In the genomic region with DNA sequence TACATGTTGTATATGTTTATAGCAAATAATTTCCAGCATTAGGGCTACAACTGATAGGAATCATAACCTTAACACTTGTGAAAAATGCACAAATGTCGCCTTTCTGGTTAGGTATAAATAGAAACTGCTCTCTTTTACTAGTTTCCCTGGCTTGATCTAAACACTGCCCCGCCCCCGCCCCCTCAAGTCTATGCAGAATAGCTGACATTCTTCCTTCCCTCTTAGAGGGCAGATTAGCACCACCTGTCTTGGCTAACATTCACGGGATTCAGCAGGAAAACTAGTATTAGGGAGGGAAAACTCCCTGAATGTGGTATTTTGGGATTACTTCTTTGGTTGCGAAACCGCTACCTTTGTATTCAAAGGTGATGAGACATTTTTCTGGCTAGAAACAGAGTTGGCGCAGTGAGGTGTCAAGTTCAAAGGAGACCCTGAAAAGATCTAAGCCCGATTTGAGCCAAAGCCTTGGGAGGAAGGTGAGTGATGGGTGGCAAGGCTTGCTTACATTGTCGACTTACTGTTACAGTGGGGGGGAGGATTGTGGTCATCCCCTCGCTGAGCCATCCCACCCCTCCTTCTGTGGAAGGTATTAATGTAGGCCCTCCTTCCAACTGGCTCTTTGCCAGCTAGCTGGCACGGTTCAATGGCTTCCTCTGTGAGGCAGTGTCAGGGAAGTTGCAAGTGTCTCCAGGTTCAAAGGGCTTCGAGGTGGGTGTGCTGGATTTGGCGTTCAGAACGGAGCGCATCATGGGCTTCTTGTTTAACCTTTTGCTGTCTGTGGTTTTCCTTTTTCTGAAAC, we compare ENCODE assay signal across 8 mouse cellular contexts.
DNase-seq lines count a peak whose midpoint lies in the region; ATAC-seq lines count a peak whose summit lies in the region.

No protein-coding gene starts in this region.

- ATAC-seq in megakaryocyte progenitor cell, adult 5-6 weeks (replicated peaks; ENCODE audit: poor library complexity) = no peak
- no peak for ATAC-seq in CD4-positive, CD25-positive, alpha-beta regulatory T cell, adult 4 months

- DNase-seq in heart, postnatal 14 days = peak; percentile 3 to 8
- no peak for DNase-seq in heart, postnatal 25 days (ENCODE audit: low spot score)
- peak; percentile 54 for DNase-seq in ZHBTc4 (ENCODE audit: low read depth, low spot score)
- peak; percentile 73 for DNase-seq in gonadal fat pad, adult 2 months (ENCODE audit: low read depth)
- DNase-seq in lung, postnatal 25 days (ENCODE audit: low spot score) = peak; percentile 14
- no peak for DNase-seq in layer of hippocampus, adult 18-20 months (ENCODE audit: low spot score in 2 of 2)

- intact Hi-C loops in heart, postnatal 14 days (cut with DNase I) = no loop called here
- intact Hi-C loops in heart, postnatal 25 days (cut with DNase I) = no loop called here

Comparison
In these comparisons a context has a peak if more than half of its experiments do, and no peak if none do; other contexts are left out.
1. DNase-seq: peak in heart, postnatal 14 days (2 of 2), ZHBTc4 (single experiment), gonadal fat pad, adult 2 months (single experiment) and lung, postnatal 25 days (single experiment); none in heart, postnatal 25 days (single experiment) and layer of hippocampus, adult 18-20 months (0 of 2).